Mouse (Mus musculus) midbrain, embryonic 12.5 days (tissue): ENCODE results near the gene Parvb. TPM values are rescaled to one million over a fixed set of nuclear protein-coding genes. Genes with fewer than 3 reads are reported as not detected.

Experiments used
- ATAC-seq: fragments of 200-750 bp; cut with Nextera tagmentation; 2 replicates; pipeline ENCODE4 v1.8.0; 2017; ENCODE audit warnings: low read depth, moderate TSS enrichment, moderate library complexity; ENCODE audit not compliant: low FRiP score
- H3K27ac ChIP-seq: fragments of 300-500 bp; sonication (generic); replicated peaks from 2 replicates; pipeline ENCODE4 v1.5.1; 2016; ENCODE audit warnings: mild to moderate bottlenecking
- H3K27me3 ChIP-seq: fragments of 300-500 bp; sonication (generic); 2 replicates; pipeline ENCODE4 v1.6.1; 2016; ENCODE audit warnings: mild to moderate bottlenecking
- H3K36me3 ChIP-seq: fragments of 300-500 bp; sonication (generic); 2 replicates; pipeline ENCODE4 v1.6.1; 2016
- H3K4me1 ChIP-seq: fragments of 300-500 bp; sonication (generic); 2 replicates; pipeline ENCODE4 v1.6.1; 2016
- H3K4me2 ChIP-seq: fragments of 300-500 bp; sonication (generic); replicated peaks from 2 replicates; pipeline ENCODE4 v1.6.1; 2016; ENCODE audit warnings: mild to moderate bottlenecking, moderate library complexity
- H3K4me3 ChIP-seq: fragments of 300-500 bp; sonication (generic); 2 replicates; pipeline ENCODE4 v1.5.1; 2016; ENCODE audit warnings: mild to moderate bottlenecking
- H3K9ac ChIP-seq: fragments of 300-500 bp; sonication (generic); replicated peaks from 2 replicates; pipeline ENCODE4 v1.6.1; 2016; ENCODE audit warnings: mild to moderate bottlenecking, moderate library complexity
- H3K9me3 ChIP-seq: fragments of 300-500 bp; sonication (generic); 2 replicates; pipeline ENCODE4 v1.6.1; 2016; ENCODE audit warnings: mild to moderate bottlenecking
- WGBS: fragments of 180-500 bp; shearing (Covaris S2); methylation state at CpG from one replicate; pipeline ENCODE4 v1.1.7; 2016; 5-methylcytosine and 5-hydroxymethylcytosine counted together
- polyA plus RNA-seq: library from polyadenylated mRNA; unstranded; fragments of >200 nt; fragmentation: Nextera tagmentation; extraction: Ambion mirVana; gene quantifications from 2 replicates; pipeline ENCODE4 v1.2.1, GENCODE M21; 2016

The Parvb gene
- polyA plus RNA-seq, 1 experiment from 2014 or later = 6.5 TPM

DNA sequence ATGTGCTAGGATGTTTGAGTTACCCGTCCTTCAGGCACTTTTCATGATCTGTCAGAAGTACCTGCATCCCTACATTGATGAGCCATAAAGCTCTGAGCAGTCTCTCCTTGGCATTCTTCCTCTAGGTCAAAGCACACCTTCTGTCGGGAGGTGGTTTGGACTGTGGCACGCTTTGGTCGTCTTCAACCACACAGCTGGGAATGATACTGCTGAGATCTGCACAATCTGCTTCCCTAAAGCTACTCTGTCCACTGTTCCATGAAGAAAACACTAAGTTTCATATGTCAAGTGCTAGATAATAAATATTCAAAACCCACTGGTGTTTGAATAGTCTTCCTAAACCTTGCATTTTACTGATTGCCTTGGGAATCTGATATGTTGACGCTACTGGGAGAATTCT is 10.3 kb upstream of the Parvb start:
- H3K4me3 ChIP-seq = no peak overlapping the region
- no peaks in the 10 kb centered on the region for H3K27me3 ChIP-seq
- no peak overlapping the region for H3K27ac ChIP-seq
- peaks cover 37% of the 10 kb centered on the region for H3K4me1 ChIP-seq
- 83% methylated on average over 5 of the region's 5 CpGs for WGBS
- H3K4me2 ChIP-seq = no peak overlapping the region
- ATAC-seq = no peak
- no peaks in the 10 kb centered on the region for H3K9me3 ChIP-seq
- H3K36me3 ChIP-seq = no peaks in the 10 kb centered on the region
- H3K9ac ChIP-seq = no peak overlapping the region

DNA sequence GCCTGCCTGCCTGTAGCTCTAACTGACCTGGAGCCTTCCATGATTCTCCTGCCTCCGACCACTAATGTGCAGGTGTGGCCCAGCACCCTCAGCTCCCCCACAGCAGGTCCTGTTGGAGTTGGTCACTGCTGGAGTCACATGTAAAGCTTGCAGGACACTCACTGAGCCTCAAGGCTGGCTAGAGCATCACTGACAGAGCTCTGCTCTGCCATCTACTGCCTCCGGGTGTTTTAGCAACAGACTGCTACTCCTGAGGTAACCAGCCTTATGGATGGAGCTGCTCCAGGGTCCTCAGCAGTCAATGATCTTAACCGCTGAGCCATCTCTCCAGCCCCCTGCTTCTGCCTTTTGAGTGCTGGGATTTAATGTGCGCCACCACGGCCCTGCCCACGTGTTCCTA is 8.4 kb upstream of the Parvb start:
- peaks cover 38% of the 10 kb centered on the region for H3K4me1 ChIP-seq

DNA sequence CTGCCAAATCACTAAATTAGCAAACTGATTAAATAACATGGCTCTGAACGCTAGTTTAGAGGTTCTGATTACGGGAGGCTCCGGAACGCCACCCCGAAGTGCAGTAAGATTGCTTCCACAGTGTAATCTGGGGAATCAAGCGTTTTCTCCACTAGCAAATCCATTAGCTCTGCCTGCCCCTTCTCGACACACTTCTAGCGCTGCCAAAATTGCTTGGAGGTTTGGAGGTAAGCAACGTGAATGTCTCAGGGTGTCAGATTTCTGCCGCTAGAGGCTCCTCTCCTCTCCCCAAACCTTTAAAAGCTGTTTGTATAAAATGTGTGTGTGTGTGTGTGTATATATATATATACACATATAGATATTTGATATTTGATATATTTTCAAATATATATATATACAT is 7.1 kb upstream of the Parvb start:
- Histone ChIP-seq H3K4me3 (no peak overlapping the region), H3K9me3 (no peaks in the 10 kb centered on the region), H3K27ac (no peak overlapping the region), H3K36me3 (no peaks in the 10 kb centered on the region), H3K9ac (no peak overlapping the region), H3K27me3 (peaks cover 5% of the 10 kb centered on the region; the same call in 1 of the 2 replicates), H3K4me2 (no peak overlapping the region), H3K4me1 (peaks cover 28% of the 10 kb centered on the region; the same call in 1 of the 2 replicates)
- no peak for ATAC-seq
- 62% methylated on average over 10 of the region's 10 CpGs for WGBS

More for the DNA sequence above, 8.4 kb upstream of the Parvb start:
- Histone ChIP-seq H3K27ac (peak overlapping the region; percentile 46; the same call in 1 of the 2 replicates), H3K9ac (no peak overlapping the region), H3K4me3 (no peak overlapping the region), H3K9me3 (no peaks in the 10 kb centered on the region), H3K27me3 (no peaks in the 10 kb centered on the region), H3K36me3 (no peaks in the 10 kb centered on the region), H3K4me2 (no peak overlapping the region)
- ATAC-seq = no peak
- 27% methylated on average over 6 of the region's 6 CpGs for WGBS

DNA sequence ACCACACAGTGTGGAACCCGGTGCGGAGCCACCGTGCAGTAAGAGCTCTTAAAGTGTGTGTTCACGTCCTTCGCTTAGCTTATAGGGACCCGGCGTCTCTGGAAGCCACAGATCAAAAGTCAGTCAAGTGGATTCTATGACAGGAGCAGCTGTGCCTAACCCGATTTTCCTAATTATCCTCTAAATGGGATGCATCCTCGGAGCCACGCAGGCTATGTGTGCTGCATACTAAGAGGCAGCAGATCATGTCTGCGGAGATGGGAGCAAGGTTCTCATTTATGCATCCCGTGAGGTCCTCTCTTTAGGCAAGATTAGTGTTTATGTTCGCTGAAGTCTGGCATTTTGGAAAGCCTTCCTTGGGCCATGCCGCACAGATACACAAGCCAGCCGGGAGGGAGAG is 4.9 kb upstream of the Parvb start:
- Histone ChIP-seq H3K27ac (peak overlapping the region; percentile 85), H3K9ac (no peak overlapping the region), H3K4me1 (peaks cover 44% of the 10 kb centered on the region), H3K27me3 (peaks cover 14% of the 10 kb centered on the region), H3K4me3 (no peak overlapping the region), H3K9me3 (no peaks in the 10 kb centered on the region), H3K4me2 (peak overlapping the region; percentile 21), H3K36me3 (no peaks in the 10 kb centered on the region)
- ATAC-seq = peak; percentile 80
- 41% methylated on average over 15 of the region's 15 CpGs for WGBS

DNA sequence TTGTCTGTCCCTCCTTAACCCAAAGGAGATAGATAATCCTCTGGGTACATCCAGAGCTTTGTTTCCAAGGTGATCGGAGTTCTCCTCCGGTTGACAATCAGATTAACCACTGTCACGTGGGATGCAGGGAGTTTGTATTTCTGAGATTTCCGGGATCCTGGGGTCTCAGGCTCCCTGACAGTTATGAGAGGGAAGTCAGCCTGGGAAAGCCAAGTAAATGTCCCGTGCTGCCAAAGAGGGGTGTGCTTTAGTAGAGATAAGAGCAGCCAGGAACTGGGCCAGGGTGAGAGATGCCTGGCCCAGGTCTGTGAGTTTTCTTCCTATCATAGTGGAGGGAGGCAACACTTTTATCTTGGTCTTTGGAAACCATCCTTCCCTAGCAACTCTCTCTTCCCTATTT is 1.2 kb upstream of the Parvb start:
- H3K27ac ChIP-seq = peak overlapping the region; percentile 83
- no peak for ATAC-seq
- WGBS = 10% methylated on average over 5 of the region's 5 CpGs
- H3K4me3 ChIP-seq = no peak overlapping the region
- H3K9ac ChIP-seq = peak overlapping the region; percentile 73; the same call in 1 of the 2 replicates
- peaks cover 45% of the 10 kb centered on the region for H3K4me1 ChIP-seq
- H3K36me3 ChIP-seq = no peaks in the 10 kb centered on the region
- H3K4me2 ChIP-seq = peak overlapping the region; percentile 93
- peaks cover 30% of the 10 kb centered on the region for H3K27me3 ChIP-seq
- H3K9me3 ChIP-seq = no peaks in the 10 kb centered on the region

DNA sequence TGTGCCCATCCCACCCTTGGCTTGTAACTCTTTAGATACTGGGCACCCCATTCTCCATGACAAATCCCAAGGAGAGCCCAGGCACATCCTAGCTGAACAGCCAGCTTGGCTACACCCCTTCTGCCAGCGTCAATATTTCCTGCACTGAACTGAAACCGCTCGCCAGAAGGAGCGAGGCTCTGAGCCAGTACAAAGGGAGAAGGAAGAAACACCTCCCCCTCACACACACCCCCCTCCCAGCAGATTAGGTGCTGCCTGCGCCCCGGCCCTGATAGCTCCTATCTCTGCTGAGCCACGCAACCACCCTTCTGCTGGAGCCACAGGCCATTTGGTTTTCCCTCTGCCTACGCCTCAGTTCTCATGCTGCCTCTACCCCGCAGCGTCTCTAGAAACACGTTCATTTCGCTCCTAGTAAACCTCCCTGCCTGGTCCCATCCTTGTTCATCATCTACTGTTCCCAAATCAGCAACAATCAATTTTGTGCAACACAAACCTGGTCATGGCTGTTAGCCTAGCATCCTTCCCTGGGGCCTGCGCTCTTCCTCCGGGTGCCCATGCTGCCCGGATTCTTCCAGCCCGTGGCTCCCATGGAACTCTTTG is 630 bp upstream of the Parvb start:
- Histone ChIP-seq H3K36me3 (no peaks in the 10 kb centered on the region), H3K27me3 (peaks cover 30% of the 10 kb centered on the region), H3K27ac (peak overlapping the region; percentile 83), H3K4me2 (peak overlapping the region; percentile 93), H3K4me3 (peak overlapping the region; percentile 49), H3K4me1 (peaks cover 43% of the 10 kb centered on the region), H3K9me3 (no peaks in the 10 kb centered on the region), H3K9ac (peak overlapping the region; percentile 73)
- no peak; the same call in 1 of the 2 replicates for ATAC-seq
- WGBS = under 1% methylated on average over 13 of the region's 16 CpGs

DNA sequence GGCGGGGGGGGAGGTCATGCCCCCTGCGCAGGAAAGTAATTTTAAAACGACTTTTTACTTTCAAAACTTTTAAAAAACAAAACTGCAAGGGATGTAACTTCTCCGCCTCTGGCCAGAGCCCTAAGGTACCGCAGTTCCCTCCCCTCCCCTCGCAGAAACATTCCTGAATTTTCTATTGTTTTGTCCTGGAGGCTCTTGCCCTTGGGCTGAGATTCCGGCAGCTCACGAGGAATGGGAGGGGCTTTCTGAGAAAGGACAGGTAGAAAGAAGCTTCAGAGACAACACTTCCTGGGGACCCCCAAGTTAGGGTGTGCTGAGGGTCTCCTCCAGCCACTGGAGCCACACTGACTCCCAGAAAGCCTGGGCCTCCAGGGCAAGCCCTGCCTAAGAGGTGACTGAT is 766 bp downstream of the Parvb start:
- Histone ChIP-seq H3K27me3 (peaks cover 39% of the 10 kb centered on the region), H3K4me3 (peak overlapping the region; percentile 49), H3K4me2 (peak overlapping the region; percentile 93), H3K27ac (no peak overlapping the region; the same call in 1 of the 2 replicates), H3K4me1 (peaks cover 37% of the 10 kb centered on the region), H3K36me3 (no peaks in the 10 kb centered on the region), H3K9ac (no peak overlapping the region), H3K9me3 (no peaks in the 10 kb centered on the region)
- no peak for ATAC-seq
- WGBS = 9% methylated on average over 8 of the region's 8 CpGs

DNA sequence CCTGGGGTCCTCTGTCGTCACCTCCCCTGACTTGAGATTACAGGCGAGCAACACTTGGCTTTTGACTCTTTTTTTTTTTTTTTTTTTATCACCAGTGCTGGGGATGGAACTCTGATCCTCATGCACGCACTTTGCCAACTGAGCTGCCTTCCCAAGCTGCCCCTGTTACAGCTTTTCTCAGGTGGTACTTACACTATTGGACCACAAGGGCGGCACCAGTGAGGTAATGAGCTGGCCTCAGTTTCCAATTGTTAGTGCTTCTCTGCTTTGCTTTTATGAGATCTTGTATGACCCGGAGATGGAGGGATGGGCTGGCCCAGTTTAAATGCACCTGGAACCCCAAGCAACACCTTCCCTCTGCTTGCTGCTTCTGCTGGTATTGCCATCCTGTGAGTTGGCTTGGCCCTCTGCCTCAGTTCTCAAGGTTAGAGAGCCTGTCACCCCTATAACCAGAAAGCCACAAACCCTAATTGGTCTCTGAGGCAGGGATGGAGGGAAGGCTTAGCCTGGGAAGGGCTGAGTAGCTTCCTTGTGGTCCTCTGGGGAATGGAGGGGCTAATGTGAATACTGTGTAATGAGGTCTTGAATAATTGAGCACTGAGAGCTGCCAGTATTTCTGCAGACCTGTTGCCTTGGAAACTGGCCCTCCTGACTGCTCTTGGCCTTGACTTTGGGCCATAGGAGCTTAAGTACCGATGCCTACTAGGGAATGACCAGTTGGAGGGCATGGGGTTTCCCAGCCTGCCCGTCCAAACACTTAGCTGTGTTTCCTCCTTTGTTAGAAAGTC is 3.1 kb downstream of the Parvb start:
- Histone ChIP-seq H3K4me3 (no peak overlapping the region), H3K4me1 (peaks cover 53% of the 10 kb centered on the region), H3K27ac (peak overlapping the region; percentile 61; the same call in 1 of the 2 replicates), H3K27me3 (peaks cover 40% of the 10 kb centered on the region), H3K4me2 (no peak overlapping the region), H3K9ac (no peak overlapping the region), H3K36me3 (no peaks in the 10 kb centered on the region), H3K9me3 (no peaks in the 10 kb centered on the region)
- 82% methylated on average over 7 of the region's 7 CpGs for WGBS
- 0 out of 2 replicates have a peak, but pooled peaks have one; percentile 5 for ATAC-seq

DNA sequence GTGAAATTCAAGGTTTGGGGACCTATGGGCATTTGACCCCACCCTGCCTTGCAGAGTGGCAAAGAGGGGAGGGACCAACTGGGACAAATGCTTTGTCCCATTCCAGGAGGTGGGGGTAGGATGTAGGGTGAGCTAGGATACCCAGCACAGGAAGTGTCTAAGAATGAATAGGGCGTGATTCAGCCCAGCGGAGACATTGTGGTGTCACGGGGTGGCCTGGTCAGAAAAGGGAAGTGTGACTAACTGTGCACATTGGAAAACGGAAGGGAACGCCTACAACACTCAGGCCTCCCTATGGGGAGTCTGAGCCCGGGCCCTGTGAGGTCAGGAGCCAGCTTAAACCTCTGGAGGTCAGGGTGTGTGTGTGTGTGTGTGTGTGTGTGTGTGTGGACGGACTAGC is 3.8 kb downstream of the Parvb start:
- no peaks in the 10 kb centered on the region for H3K9me3 ChIP-seq
- 69% methylated on average over 7 of the region's 7 CpGs for WGBS
- H3K9ac ChIP-seq = no peak overlapping the region
- H3K4me1 ChIP-seq = peaks cover 49% of the 10 kb centered on the region
- H3K4me2 ChIP-seq = no peak overlapping the region
- no peak overlapping the region for H3K27ac ChIP-seq
- no peak for ATAC-seq
- H3K27me3 ChIP-seq = peaks cover 40% of the 10 kb centered on the region
- H3K36me3 ChIP-seq = no peaks in the 10 kb centered on the region
- H3K4me3 ChIP-seq = no peak overlapping the region

DNA sequence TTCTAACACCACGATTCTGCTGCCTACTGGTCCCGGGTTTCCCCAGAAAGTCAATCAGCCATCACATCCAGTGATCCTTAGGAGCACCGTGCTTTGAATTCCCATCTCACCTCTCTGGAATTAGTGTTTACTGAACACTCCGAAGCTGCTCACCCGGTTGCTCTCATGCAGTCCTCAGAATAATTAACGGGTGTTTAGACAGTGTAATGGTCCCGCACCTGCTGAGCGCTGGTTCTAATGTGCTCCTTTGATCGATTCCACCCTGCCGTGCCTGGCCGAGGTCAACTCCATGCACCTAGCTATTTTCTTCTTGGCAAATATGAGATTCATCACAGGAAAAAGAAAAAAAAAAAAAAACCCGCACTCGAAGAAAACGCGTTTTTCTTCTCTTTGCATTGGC is 6.7 kb downstream of the Parvb start:
- Histone ChIP-seq H3K9me3 (no peaks in the 10 kb centered on the region), H3K27me3 (peaks cover 15% of the 10 kb centered on the region), H3K4me3 (no peak overlapping the region), H3K4me2 (no peak overlapping the region), H3K4me1 (peaks cover 27% of the 10 kb centered on the region), H3K27ac (peak overlapping the region; percentile 58), H3K9ac (no peak overlapping the region), H3K36me3 (no peaks in the 10 kb centered on the region)
- 34% methylated on average over 15 of the region's 15 CpGs for WGBS
- ATAC-seq = no peak

DNA sequence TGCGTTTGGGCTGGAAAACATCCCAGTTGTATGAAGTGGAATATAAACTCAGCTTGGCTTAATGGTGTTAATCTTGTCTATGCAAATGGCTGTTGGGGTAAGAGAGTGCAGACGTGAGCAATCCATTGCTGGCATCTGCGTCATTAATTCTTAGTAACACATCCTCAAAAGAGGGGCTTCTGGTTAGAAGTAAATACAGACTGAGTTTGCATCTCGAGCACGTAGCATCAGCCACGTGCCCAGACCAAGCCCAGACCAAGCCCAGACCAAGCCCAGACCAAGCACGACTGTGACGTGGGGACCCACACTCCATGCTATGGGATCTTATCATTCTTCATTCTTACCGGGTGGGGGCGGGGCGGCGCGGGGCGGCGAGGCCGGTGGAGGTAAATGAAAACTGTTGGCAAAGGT is 7.2 kb downstream of the Parvb start:
- Histone ChIP-seq H3K9ac (no peak overlapping the region), H3K36me3 (no peaks in the 10 kb centered on the region), H3K27me3 (peaks cover 15% of the 10 kb centered on the region), H3K4me2 (0 out of 2 replicates have a peak overlapping the region, but pooled peaks have one; percentile 15), H3K4me1 (peaks cover 27% of the 10 kb centered on the region), H3K9me3 (no peaks in the 10 kb centered on the region), H3K4me3 (no peak overlapping the region), H3K27ac (peak overlapping the region; percentile 58)
- 23% methylated on average over 16 of the region's 16 CpGs for WGBS
- ATAC-seq = no peak

DNA sequence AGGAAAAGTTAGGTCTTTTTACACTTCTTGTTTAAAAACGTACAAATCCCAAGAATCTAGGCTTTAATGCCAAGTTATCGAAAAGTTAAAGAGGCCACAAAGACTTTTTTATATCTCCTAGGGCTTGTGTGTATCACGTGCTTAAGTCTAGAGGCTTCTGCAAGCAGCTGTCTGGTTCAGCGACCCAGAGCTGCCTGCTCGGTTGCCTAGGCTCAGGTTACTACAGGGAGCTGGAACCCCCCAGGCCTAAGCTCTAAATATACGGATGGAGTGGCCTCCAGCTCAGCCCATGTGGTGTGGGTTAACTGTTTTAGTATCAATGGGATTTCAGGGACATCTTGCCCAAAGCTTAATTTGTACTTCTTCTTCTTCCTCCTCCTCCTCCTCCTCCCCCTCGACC is 9.7 kb downstream of the Parvb start:
- H3K9me3 ChIP-seq = no peaks in the 10 kb centered on the region
- H3K9ac ChIP-seq = no peak overlapping the region
- 44% methylated on average over 7 of the region's 7 CpGs for whole genome bisulfite sequencing
- H3K4me3 ChIP-seq = no peak overlapping the region
- peaks cover 33% of the 10 kb centered on the region for H3K4me1 ChIP-seq
- no peak for ATAC-seq
- no peaks in the 10 kb centered on the region for H3K36me3 ChIP-seq
- H3K4me2 ChIP-seq = no peak overlapping the region
- peaks cover 15% of the 10 kb centered on the region for H3K27me3 ChIP-seq
- H3K27ac ChIP-seq = no peak overlapping the region
